Mouse (Mus musculus) layer of hippocampus, adult 9-11 months (tissue): ENCODE measurements around the gene Znrf4.

Experiments used
- DNase-seq: peaks from one replicate; pipeline ENCODE4 v3.0.0; 2022

The Znrf4 gene

GRCm38 (mm10) chr17:56512310-56512709 lies at the start of gene Znrf4:
Gene Znrf4, minus strand, starts transcription at chr17:56512431.
- DNase-seq = no peak

GRCm38 (mm10) chr17:56561866-56562265 lies 49.6 kb upstream of the Znrf4 start:
- no peak for DNase-seq

GRCm38 (mm10) chr17:56560131-56560530 lies 47.9 kb upstream of the Znrf4 start:
- DNase-seq = no peak

GRCm38 (mm10) chr17:56559386-56559785 lies 47.2 kb upstream of the Znrf4 start:
- no peak for DNase-seq

GRCm38 (mm10) chr17:56558448-56558847 lies 46.2 kb upstream of the Znrf4 start:
- no peak for DNase-seq

GRCm38 (mm10) chr17:56554122-56554551 lies 41.9 kb upstream of the Znrf4 start, which contains the start of gene Gm20219:
Gene Gm20219, minus strand, starts transcription at chr17:56554387.
- no peak for DNase-seq

- DNase-seq = peak; percentile 70
These were observed 40.6 kb upstream of the Znrf4 start for GRCm38 (mm10) chr17:56552781-56553363.

- no peak for DNase-seq
These were observed 39.8 kb upstream of the Znrf4 start for GRCm38 (mm10) chr17:56551841-56552581.

GRCm38 (mm10) chr17:56550784-56551475 lies 38.7 kb upstream of the Znrf4 start:
- no peak for DNase-seq

- no peak for DNase-seq
These were observed 36.4 kb upstream of the Znrf4 start for GRCm38 (mm10) chr17:56548605-56549105.

- no peak for DNase-seq
These were observed 35.8 kb upstream of the Znrf4 start for GRCm38 (mm10) chr17:56547846-56548604.

- DNase-seq = no peak
These were observed 35.0 kb upstream of the Znrf4 start for GRCm38 (mm10) chr17:56547116-56547845.

GRCm38 (mm10) chr17:56546576-56546975 lies 34.3 kb upstream of the Znrf4 start:
- no peak for DNase-seq

GRCm38 (mm10) chr17:56545945-56546344 lies 33.7 kb upstream of the Znrf4 start:
- no peak for DNase-seq

GRCm38 (mm10) chr17:56544699-56545387 lies 32.6 kb upstream of the Znrf4 start:
- DNase-seq = no peak

GRCm38 (mm10) chr17:56543684-56544224 lies 31.5 kb upstream of the Znrf4 start:
- no peak for DNase-seq

GRCm38 (mm10) chr17:56542736-56543135 lies 30.5 kb upstream of the Znrf4 start:
- no peak for DNase-seq

GRCm38 (mm10) chr17:56540562-56540975 lies 28.3 kb upstream of the Znrf4 start:
- no peak for DNase-seq

GRCm38 (mm10) chr17:56537912-56538311 lies 25.7 kb upstream of the Znrf4 start:
- DNase-seq = no peak

GRCm38 (mm10) chr17:56536874-56537273 lies 24.6 kb upstream of the Znrf4 start:
- no peak for DNase-seq

GRCm38 (mm10) chr17:56536192-56536591 lies 24.0 kb upstream of the Znrf4 start:
- DNase-seq = peak; percentile 31
